Mouse (Mus musculus) embryonic stem cell, embryonic (primary cell): ENCODE results near the gene Gm5901.

Experiments used
- CTCF ChIA-PET, 4 experiments: fragments of 300-600 bp in 2 of 4; fragments of 350-600 bp in 2 of 4; sonication (Branson Sonifier 250); formaldehyde crosslinking; loops; one replicate each; lab custom pipeline; 2022; ENCODE audit warnings: inconsistent platforms in 2 of 4; lab: Charles Lee
- POLR2A ChIA-PET, 4 experiments: fragments of 300-600 bp in 2 of 4; fragments of 350-600 bp in 2 of 4; sonication (Branson Sonifier 250); formaldehyde crosslinking; loops; one replicate each; lab custom pipeline; 2022; ENCODE audit warnings: antibody characterized with exemption in 4 of 4, inconsistent platforms in 1 of 4; lab: Charles Lee

The Gm5901 gene

DNA sequence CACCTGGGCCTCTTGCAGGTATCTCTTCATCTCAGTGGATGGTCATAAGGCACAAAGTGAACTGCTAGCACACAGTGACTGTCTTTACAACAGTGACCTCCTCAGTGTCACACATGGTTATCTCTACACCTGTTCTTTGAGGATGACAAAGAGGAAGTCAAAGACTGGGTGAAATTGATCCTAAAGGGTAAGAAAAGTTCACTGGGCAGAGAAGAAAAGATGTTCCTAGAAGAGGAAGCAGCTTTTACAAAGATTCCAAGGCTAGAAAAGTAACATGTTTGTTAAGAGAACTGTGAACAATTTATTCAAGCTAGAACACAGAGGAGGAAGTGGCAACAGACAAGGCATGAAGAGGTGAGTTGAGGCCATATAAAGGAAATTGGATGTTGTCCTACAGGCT, 21.3 kb downstream of the Gm5901 start:
- POLR2A ChIA-PET: no interaction called here
- CTCF ChIA-PET: no interaction called here

DNA sequence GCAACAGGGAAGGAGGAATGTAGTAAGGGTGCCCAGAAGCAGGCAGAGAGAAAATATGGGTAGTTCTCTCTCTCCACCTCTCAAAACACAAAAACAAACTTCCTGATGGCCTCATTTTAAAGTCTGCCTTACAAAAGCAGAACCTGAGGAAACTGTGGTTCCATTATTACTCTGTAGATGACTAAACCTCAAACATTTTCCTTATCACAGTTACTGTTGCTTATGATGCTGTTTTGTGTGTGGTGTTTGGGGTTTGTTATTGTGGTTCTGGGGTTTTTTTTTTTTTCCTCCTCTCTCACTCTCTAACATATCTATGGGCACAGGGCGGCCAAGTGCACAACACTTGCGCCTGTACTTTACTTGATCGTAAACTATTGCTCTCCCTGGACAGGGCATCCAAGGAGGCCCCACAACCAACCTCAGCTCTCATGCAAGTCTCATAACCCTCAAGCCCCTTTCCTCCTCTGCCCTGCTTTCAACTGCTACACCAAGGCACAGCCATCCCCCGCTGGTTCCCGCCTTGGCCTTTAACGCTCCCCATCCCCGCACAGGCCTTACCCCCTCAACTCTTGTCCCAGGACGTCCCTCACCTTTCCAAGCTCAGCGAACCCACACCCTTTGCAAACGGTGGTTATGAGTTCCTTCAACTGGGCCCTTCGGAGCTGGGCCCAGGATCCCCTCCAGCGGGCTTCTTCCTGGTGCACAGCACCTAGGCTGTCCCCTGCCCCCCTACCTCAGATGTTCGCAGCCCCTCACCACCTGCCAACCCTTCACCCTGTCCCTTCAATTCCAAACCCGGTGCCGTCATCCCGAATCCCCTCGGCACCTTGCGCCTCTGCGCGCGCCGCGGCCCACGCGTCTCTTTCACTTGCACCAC, 24.5 kb downstream of the Gm5901 start:
- ChIA-PET POLR2A (interaction anchor here (0.5 to 3.4 kb wide), 46 partner anchors 9 to 1972 kb away, joined by 3 to 22 read pairs (median 4); partner anchors contain the start of genes Cckbr (in 3 of the 4), Tpp1 (in 3 of the 4), Mrpl17 (in 2 of the 4) and Arfip2 (in 1 of the 4)), CTCF (interaction anchor here (0.5 to 2.2 kb wide), 8 partner anchors 11 to 353 kb away, joined by 3 to 18 read pairs (median 6); partner anchors contain the start of gene Dnhd1 (in 1 of the 4))

GRCm38 (mm10) chr7:105399935-105400624, 25.2 kb downstream of the Gm5901 start, which contains the start of gene Fam160a2:
Gene Fam160a2, minus strand, starts transcription at chr7:105400054.
- ChIA-PET CTCF (interaction anchor here (0.5 to 2.2 kb wide), 12 partner anchors 9 to 1809 kb away, joined by 3 to 18 read pairs (median 4); partner anchors contain the start of genes Cckbr (in 1 of the 4) and Dnhd1 (in 1 of the 4)), POLR2A (interaction anchor here (0.5 to 3.4 kb wide), 60 partner anchors 9 to 1971 kb away, joined by 3 to 22 read pairs (median 4); partner anchors contain the start of genes Cckbr (in 3 of the 4), Tpp1 (in 3 of the 4), Arfip2 (in 2 of the 4) and Gm45799 (in 2 of the 4))

GRCm38 (mm10) chr7:105404268-105404667, 29.4 kb downstream of the Gm5901 start, which contains the start of gene Cnga4:
Gene Cnga4, plus strand, starts transcription at chr7:105404568.
- CTCF ChIA-PET: interaction anchor here in 2 of 4 experiments (0.6 to 1.6 kb wide), 3 partner anchors 7 to 22 kb away, joined by 3 to 5 read pairs (median 3); partner anchors contain the start of gene Cckbr (in 1 of the 2)
- POLR2A ChIA-PET: interaction anchor here in 1 of 4 experiments (1.0 kb wide), 1 partner anchor 10 kb away, joined by 3 read pairs; no protein-coding TSS in a partner anchor

- POLR2A ChIA-PET: interaction anchor here in 3 of 4 experiments (0.6 to 1.7 kb wide), 4 partner anchors 14 to 332 kb away, joined by 4 to 10 read pairs (median 6); partner anchors contain the start of gene Cckbr (in 2 of the 3)
- CTCF ChIA-PET: interaction anchor here in 2 of 4 experiments (1.0 kb wide), 2 partner anchors 72 kb away, joined by 3 read pairs; no protein-coding TSS in a partner anchor
Measured at GRCm38 (mm10) chr7:105406322-105406721, 31.5 kb downstream of the Gm5901 start.

GRCm38 (mm10) chr7:105411874-105412632, 37.2 kb downstream of the Gm5901 start:
- ChIA-PET CTCF (interaction anchor here (0.5 to 2.3 kb wide), 43 partner anchors 8 to 488 kb away, joined by 3 to 20 read pairs (median 4); partner anchors contain the start of genes Fam160a2 (in 4 of the 4), Cckbr (in 2 of the 4), Cnga4 (in 1 of the 4) and Mrpl17 (in 1 of the 4)), POLR2A (interaction anchor here in 3 of 4 experiments (0.8 to 1.5 kb wide), 4 partner anchors 12 to 66 kb away, joined by 3 to 10 read pairs (median 4); partner anchors contain the start of genes Cckbr (in 1 of the 3) and Fam160a2 (in 1 of the 3))

DNA sequence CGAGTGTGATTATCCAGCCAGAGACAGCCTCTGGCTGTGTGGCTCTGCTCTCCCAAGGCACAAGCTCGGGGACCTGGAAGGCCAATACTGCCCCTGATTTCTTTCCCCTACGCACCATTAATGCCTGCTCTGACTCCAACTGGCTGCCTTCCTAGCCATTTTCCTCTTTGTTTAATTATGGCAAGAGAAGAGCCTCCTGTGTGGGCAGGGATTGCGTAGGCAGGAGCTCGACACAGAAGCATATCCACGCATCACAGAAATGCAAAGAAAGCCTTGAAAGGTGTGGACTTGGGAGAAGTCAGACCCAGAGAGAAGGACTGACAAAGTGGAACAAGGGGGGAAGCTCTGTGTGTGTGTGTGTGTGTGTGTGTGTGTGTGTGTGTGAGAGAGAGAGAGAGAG, 39.5 kb downstream of the Gm5901 start:
- ChIA-PET POLR2A (interaction anchor here in 2 of 4 experiments (0.7 to 2.9 kb wide), 2 partner anchors 11 to 14 kb away, joined by 3 to 9 read pairs; partner anchors contain the start of genes Cckbr (in 1 of the 2) and Fam160a2 (in 1 of the 2)), CTCF (interaction anchor here in 1 of 4 experiments (1.8 kb wide), 1 partner anchor 12 kb away, joined by 3 read pairs; no protein-coding TSS in a partner anchor)

- ChIA-PET POLR2A (interaction anchor here in 2 of 4 experiments (1.8 to 2.9 kb wide), 2 partner anchors 10 to 16 kb away, joined by 8 to 9 read pairs; partner anchors contain the start of genes Cckbr (in 1 of the 2) and Fam160a2 (in 1 of the 2)), CTCF (no interaction called here)
Measured at GRCm38 (mm10) chr7:105416529-105416928, 41.7 kb downstream of the Gm5901 start.

DNA sequence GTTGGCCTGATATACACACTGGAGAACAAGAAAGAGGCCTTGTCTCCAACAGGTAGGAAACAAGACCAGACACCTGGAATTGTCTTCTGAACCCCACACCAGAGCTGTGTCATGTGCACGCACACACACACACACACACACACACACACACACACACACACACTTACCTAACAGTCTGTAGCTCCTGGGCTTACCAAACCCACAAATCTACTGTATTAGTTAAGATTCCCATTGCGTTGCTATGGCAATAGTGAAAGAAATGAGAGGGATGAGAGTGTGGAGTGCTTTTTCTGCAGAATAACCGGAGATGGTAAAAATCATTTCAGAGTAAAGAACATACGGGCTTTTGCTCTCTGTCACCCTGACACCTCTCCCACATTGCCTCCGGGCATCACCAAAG, 43.3 kb downstream of the Gm5901 start:
- ChIA-PET POLR2A (interaction anchor here in 3 of 4 experiments (0.6 to 1.8 kb wide), 4 partner anchors 8 to 26 kb away, joined by 3 to 8 read pairs (median 4); partner anchors contain the start of genes Cckbr (in 1 of the 3) and Fam160a2 (in 1 of the 3)), CTCF (interaction anchor here in 1 of 4 experiments (0.6 kb wide), 1 partner anchor 17 kb away, joined by 3 read pairs; no protein-coding TSS in a partner anchor)

DNA sequence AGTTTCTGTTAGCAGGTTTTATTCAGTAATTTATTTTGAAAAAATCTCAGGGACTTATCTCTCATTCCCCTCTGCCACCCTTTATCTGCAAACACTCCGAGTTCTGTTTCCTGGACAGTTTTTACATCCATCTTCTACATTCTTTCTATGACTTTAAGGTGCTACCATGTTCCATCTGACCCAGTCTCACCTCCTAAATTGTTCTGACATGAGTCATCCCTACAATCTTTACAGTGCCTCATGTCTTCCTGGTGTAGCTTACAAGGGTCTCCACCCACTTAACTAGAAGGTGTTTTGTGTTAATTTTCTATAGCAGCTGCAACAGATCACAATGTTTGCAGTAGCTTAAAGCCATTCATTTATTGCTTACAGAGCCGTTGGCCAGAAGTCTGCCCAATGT, 46.1 kb downstream of the Gm5901 start:
- CTCF ChIA-PET: interaction anchor here in 2 of 4 experiments (1.1 to 1.4 kb wide), 2 partner anchors 9 kb away, joined by 3 to 6 read pairs; no protein-coding TSS in a partner anchor

DNA sequence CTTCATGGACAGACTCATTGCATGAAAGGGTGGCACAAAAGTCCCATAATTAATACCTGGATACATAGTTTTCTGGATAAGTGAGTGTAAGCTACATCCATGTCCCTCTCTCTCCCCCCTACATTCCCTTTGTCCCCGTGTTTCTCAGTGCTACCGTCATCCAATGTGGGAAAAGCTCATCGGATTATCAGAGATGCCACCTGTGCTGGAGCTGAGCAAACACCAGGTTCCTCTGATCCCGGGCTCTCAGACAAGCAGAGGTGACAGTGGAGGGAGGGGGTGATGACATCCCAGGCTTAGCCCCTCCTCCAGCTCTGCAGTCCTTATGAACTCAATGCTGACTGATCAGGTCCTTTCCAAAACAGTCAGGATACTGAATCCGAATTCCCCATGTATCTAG, 49.5 kb downstream of the Gm5901 start:
- CTCF ChIA-PET: interaction anchor here in 1 of 4 experiments (0.6 kb wide), 1 partner anchor 13 kb away, joined by 3 read pairs; no protein-coding TSS in a partner anchor

More for the DNA sequence above, 46.1 kb downstream of the Gm5901 start:
- POLR2A ChIA-PET: no interaction called here

DNA sequence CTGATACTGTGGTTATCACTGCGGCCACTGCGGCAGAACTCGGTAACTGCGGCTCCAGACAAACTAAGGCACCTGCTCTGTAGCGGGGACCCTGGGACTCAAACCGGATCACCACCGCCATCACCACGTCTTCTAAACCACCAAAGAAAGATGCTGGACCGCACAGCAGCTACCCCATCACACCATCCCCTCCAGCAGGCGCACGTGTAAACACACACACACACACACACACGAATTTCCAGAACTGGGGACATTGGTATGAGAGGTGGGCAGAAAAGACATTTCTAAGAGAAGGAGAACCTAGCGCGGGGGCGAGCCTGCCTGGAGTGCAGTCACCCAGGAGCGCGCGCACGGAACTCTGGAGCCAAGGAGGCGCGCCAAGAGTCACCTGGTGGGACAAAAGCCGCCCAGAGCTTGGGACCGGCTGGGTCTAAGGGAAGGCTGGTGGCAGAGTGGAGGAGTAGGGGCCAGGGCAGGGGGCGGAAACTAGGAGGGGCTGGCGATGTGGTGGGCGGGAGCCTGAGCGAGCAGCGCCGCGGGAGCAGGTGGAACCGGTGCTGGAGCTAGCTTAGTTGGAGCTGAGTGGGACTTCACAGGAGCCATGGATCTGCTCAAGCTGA, 50.7 kb downstream of the Gm5901 start, which contains the start of gene Cckbr:
Gene Cckbr, plus strand, starts transcription at position 308 of the 620 bp plus-strand sequence.
- CTCF ChIA-PET: interaction anchor here (0.6 to 1.8 kb wide), 13 partner anchors 9 to 52 kb away, joined by 3 to 11 read pairs (median 3); no protein-coding TSS in a partner anchor
- POLR2A ChIA-PET: interaction anchor here (0.7 to 3.2 kb wide), 20 partner anchors 8 to 129 kb away, joined by 3 to 22 read pairs (median 4); partner anchors contain the start of genes Fam160a2 (in 3 of the 4) and Smpd1 (in 1 of the 4)

More for the DNA sequence above, 49.5 kb downstream of the Gm5901 start:
- POLR2A ChIA-PET: interaction anchor here in 2 of 4 experiments (0.6 to 3.2 kb wide), 5 partner anchors 10 to 326 kb away, joined by 3 to 22 read pairs (median 3); partner anchors contain the start of gene Fam160a2 (in 1 of the 2)

GRCm38 (mm10) chr7:105426051-105426450, 51.2 kb downstream of the Gm5901 start:
- CTCF ChIA-PET: interaction anchor here in 3 of 4 experiments (0.6 to 1.8 kb wide), 10 partner anchors 8 to 32 kb away, joined by 3 to 11 read pairs (median 4); no protein-coding TSS in a partner anchor
- POLR2A ChIA-PET: interaction anchor here (0.7 to 3.2 kb wide), 17 partner anchors 9 to 128 kb away, joined by 3 to 22 read pairs (median 4); partner anchors contain the start of genes Fam160a2 (in 3 of the 4) and Smpd1 (in 1 of the 4)
